Mouse (Mus musculus): Measurements from ENCODE around the gene Rrm2. TPM values are rescaled to one million over a fixed set of nuclear protein-coding genes. Genes with fewer than 3 reads are reported as not detected.

The Rrm2 gene
- 211 and 229 TPM in 2 replicates for polyA plus RNA-seq (2014; fragmentation: Nextera tagmentation; extraction: Ambion mirVana)

DNA sequence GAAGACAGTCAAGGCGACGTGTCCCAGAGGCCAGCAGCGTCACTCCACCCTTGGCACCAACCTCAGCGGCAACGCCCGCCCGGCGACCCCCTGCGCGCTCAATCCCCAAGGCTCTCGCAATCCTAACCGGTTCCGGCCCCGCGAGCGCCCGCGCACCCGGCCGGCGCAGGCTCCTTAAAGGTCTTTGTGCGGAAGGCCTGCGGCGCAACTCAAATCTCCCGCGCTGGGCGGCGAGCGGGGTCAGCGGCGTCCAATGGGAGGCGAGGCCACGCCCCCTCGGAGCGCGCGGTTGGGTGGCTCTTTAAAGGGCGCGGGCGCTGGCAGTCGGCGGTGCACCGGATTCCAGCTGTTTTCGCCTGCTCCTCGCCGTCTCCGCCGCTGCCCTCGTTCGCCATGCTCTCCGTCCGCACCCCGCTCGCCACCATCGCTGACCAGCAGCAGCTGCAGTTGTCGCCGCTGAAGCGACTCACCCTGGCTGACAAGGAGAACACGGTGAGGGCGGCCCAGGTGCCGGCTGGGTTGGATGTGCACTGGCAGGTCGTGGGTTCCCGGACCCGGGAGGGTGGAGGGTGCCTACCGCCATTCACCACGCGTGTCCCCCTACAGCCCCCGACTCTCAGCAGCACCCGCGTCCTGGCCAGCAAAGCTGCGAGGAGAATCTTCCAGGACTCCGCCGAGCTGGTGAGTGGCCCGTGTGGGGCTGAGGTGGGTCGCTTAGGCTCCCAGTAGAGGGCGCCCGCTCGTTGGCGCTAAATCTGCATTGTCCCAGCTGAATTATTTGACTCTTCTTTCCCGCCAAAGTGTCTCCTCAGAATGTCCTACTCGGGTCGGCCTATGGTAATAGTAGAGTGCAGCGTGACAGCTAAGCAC lies at the start of gene Rrm2:
Rrm2 (plus strand) TSS at position 288 of the 870 bp plus-strand sequence.
- WGBS (ENCODE audit: insufficient replicate concordance), result under 1% methylated on average over 83 of the region's 83 CpGs
- Histone ChIP-seq H3K9me3 (replicated peaks; ENCODE audit: control insufficient read depth, low read length) (no peaks in the 10 kb centered on the region), H3K27ac (ENCODE audit: low read depth, low read length) (peak within 1 kb of the TSS; percentile 70; the same call in 1 of the 2 replicates), H3K4me2 (peak within 1 kb of the TSS; percentile 67), H3K4me1 (ENCODE audit: control insufficient read depth, insufficient read depth, low read length) (peaks cover 18% of the 10 kb centered on the region), H3K36me3 (ENCODE audit: control insufficient read depth, insufficient read depth, low read length) (peaks cover 10% of the 10 kb centered on the region), H3K27me3 (ENCODE audit: control insufficient read depth, insufficient read depth, low read length) (no peaks in the 10 kb centered on the region), H3K9ac (ENCODE audit: low read depth, low read length) (peak within 1 kb of the TSS; percentile 84), H3K4me3 (ENCODE audit: low read depth, low read length) (peak within 1 kb of the TSS; percentile 84)
- peak; percentile 90 for ATAC-seq (replicated peaks; ENCODE audit: insufficient number of reproducible peaks, low FRiP score, low TSS enrichment)

DNA sequence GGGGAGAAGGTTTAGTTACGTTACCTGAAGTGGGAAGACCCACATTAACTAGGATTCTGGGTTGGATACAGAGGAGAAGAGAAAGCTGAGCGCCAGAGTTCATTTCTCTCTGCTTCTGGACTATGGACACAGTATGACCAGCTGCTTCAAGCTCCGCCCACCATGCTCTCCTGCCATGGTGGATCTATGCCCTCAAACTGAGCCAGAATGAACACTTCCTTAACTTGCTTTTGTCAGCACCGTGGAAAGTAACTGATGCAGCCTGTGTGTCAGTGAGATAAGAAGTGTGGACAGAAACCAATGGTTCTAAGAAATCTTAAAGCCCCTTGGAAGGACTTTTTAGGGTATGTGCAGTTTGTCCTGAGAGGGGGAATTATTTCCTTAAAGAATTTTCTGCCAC lies 49.0 kb upstream of the Rrm2 start:
- H3K4me2 ChIP-seq, result no peak overlapping the region
- no peak overlapping the region for H3K9ac ChIP-seq (ENCODE audit: low read depth, low read length)
- no peak overlapping the region for H3K27ac ChIP-seq (ENCODE audit: low read depth, low read length)
- H3K9me3 ChIP-seq (replicated peaks; ENCODE audit: control insufficient read depth, low read length), result no peaks in the 10 kb centered on the region
- no peaks in the 10 kb centered on the region for H3K27me3 ChIP-seq (ENCODE audit: control insufficient read depth, insufficient read depth, low read length)
- 76% methylated on average over 4 of the region's 4 CpGs for WGBS (ENCODE audit: insufficient replicate concordance)
- H3K4me1 ChIP-seq (ENCODE audit: control insufficient read depth, insufficient read depth, low read length), result peaks cover 11% of the 10 kb centered on the region; the same call in 1 of the 2 replicates
- no peak overlapping the region for H3K4me3 ChIP-seq (ENCODE audit: low read depth, low read length)
- H3K36me3 ChIP-seq (ENCODE audit: control insufficient read depth, insufficient read depth, low read length), result peaks cover 33% of the 10 kb centered on the region
- no peak for ATAC-seq (replicated peaks; ENCODE audit: insufficient number of reproducible peaks, low FRiP score, low TSS enrichment)

GRCm38 (mm10) chr12:24659923-24660322 lies 48.1 kb upstream of the Rrm2 start:
- Histone ChIP-seq H3K4me1 (ENCODE audit: control insufficient read depth, insufficient read depth, low read length) (peaks cover 11% of the 10 kb centered on the region; the same call in 1 of the 2 replicates), H3K36me3 (ENCODE audit: control insufficient read depth, insufficient read depth, low read length) (peaks cover 28% of the 10 kb centered on the region), H3K27me3 (ENCODE audit: control insufficient read depth, insufficient read depth, low read length) (no peaks in the 10 kb centered on the region), H3K4me3 (ENCODE audit: low read depth, low read length) (no peak overlapping the region), H3K4me2 (no peak overlapping the region), H3K9me3 (replicated peaks; ENCODE audit: control insufficient read depth, low read length) (no peaks in the 10 kb centered on the region), H3K9ac (ENCODE audit: low read depth, low read length) (no peak overlapping the region), H3K27ac (ENCODE audit: low read depth, low read length) (no peak overlapping the region)
- 95% methylated on average over 9 of the region's 9 CpGs for WGBS (ENCODE audit: insufficient replicate concordance)
- no peak for ATAC-seq (replicated peaks; ENCODE audit: insufficient number of reproducible peaks, low FRiP score, low TSS enrichment)

DNA sequence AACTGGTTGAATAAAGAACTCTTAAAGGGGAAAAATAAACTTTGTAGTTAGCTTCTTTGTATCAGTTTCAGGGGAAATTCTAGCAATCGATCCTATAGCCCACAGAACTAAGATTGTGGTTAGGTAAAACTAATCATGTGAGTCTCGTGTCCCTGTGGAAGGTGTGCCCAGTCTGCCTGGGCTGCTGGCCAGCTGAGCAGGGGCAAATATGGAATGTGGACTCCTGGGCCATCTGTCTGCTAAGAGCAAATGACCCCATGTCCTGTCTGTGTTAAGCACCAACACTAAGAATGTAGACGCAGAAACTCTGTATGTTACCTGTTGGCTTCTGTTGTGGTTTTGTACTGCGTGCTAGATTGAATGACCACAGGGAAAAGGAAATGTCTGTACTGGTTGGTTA lies 46.9 kb upstream of the Rrm2 start:
- no peak for ATAC-seq (replicated peaks; ENCODE audit: insufficient number of reproducible peaks, low FRiP score, low TSS enrichment)
- Histone ChIP-seq H3K4me1 (ENCODE audit: control insufficient read depth, insufficient read depth, low read length) (peaks cover 11% of the 10 kb centered on the region; the same call in 1 of the 2 replicates), H3K9ac (ENCODE audit: low read depth, low read length) (no peak overlapping the region), H3K4me3 (ENCODE audit: low read depth, low read length) (no peak overlapping the region), H3K27me3 (ENCODE audit: control insufficient read depth, insufficient read depth, low read length) (no peaks in the 10 kb centered on the region), H3K4me2 (no peak overlapping the region), H3K9me3 (replicated peaks; ENCODE audit: control insufficient read depth, low read length) (no peaks in the 10 kb centered on the region), H3K36me3 (ENCODE audit: control insufficient read depth, insufficient read depth, low read length) (peaks cover 19% of the 10 kb centered on the region; the same call in 1 of the 2 replicates), H3K27ac (ENCODE audit: low read depth, low read length) (no peak overlapping the region)
- WGBS (ENCODE audit: insufficient replicate concordance), result 82% methylated on average over 4 of the region's 4 CpGs

DNA sequence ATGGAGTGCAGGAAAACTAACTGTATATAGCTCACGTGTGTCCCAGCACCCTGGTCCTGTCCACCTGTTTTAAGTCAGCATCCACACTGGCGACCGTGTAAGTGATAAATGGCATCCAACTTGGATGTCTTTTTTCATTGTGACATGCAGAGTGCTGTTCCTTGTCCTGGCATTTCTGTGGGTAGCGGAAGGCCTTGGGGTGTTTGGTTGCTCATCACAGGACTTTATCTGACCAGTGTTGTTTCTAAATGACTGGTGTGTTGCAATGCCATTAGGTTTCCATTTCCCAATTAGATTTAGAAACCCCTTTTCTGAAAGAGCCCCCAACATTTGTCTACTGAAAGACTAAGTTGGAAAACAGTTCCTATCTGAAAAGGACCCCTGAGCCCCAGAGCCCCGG lies 45.9 kb upstream of the Rrm2 start:
- peaks cover 10% of the 10 kb centered on the region; the same call in 1 of the 2 replicates for H3K36me3 ChIP-seq (ENCODE audit: control insufficient read depth, insufficient read depth, low read length)
- WGBS (ENCODE audit: insufficient replicate concordance), result 83% methylated on average over 5 of the region's 5 CpGs
- H3K4me2 ChIP-seq, result no peak overlapping the region
- H3K27me3 ChIP-seq (ENCODE audit: control insufficient read depth, insufficient read depth, low read length), result no peaks in the 10 kb centered on the region
- H3K4me3 ChIP-seq (ENCODE audit: low read depth, low read length), result no peak overlapping the region
- H3K27ac ChIP-seq (ENCODE audit: low read depth, low read length), result no peak overlapping the region
- no peak overlapping the region for H3K9ac ChIP-seq (ENCODE audit: low read depth, low read length)
- no peaks in the 10 kb centered on the region for H3K9me3 ChIP-seq (replicated peaks; ENCODE audit: control insufficient read depth, low read length)
- H3K4me1 ChIP-seq (ENCODE audit: control insufficient read depth, insufficient read depth, low read length), result peaks cover 7% of the 10 kb centered on the region; the same call in 1 of the 2 replicates
- ATAC-seq (replicated peaks; ENCODE audit: insufficient number of reproducible peaks, low FRiP score, low TSS enrichment), result no peak

DNA sequence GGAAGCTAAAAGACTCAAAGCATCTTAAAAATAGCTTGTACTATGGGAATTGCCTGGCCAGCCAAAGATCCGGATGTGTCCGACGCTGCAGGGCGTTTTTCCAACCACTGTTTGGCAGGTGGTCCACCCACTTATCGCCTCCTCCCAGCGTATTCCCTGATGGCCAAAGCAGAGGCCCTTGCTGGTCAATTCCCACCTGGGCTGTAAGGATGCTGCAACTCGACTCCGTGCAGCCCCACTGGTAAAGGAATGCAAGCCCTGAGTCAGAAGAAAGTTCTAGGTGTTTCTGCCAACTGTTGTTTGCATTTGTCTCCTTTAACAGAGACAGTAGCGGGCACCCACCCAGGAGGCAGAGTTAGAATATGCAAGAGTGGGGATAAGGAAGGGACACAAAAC lies 27.9 kb upstream of the Rrm2 start:
- 0 out of 2 replicates have a peak overlapping the region, but pooled peaks have one; percentile 61 for H3K9ac ChIP-seq (ENCODE audit: low read depth, low read length)
- peak overlapping the region; percentile 59 for H3K4me3 ChIP-seq (ENCODE audit: low read depth, low read length)
- 10% methylated on average over 9 of the region's 9 CpGs for WGBS (ENCODE audit: insufficient replicate concordance)
- no peak overlapping the region for H3K27ac ChIP-seq (ENCODE audit: low read depth, low read length)
- no peaks in the 10 kb centered on the region for H3K9me3 ChIP-seq (replicated peaks; ENCODE audit: control insufficient read depth, low read length)
- peak overlapping the region; percentile 96 for H3K4me2 ChIP-seq
- H3K4me1 ChIP-seq (ENCODE audit: control insufficient read depth, insufficient read depth, low read length), result peaks cover 8% of the 10 kb centered on the region; the same call in 1 of the 2 replicates
- H3K27me3 ChIP-seq (ENCODE audit: control insufficient read depth, insufficient read depth, low read length), result peaks cover 40% of the 10 kb centered on the region
- no peaks in the 10 kb centered on the region for H3K36me3 ChIP-seq (ENCODE audit: control insufficient read depth, insufficient read depth, low read length)
- ATAC-seq (replicated peaks; ENCODE audit: insufficient number of reproducible peaks, low FRiP score, low TSS enrichment), result no peak

DNA sequence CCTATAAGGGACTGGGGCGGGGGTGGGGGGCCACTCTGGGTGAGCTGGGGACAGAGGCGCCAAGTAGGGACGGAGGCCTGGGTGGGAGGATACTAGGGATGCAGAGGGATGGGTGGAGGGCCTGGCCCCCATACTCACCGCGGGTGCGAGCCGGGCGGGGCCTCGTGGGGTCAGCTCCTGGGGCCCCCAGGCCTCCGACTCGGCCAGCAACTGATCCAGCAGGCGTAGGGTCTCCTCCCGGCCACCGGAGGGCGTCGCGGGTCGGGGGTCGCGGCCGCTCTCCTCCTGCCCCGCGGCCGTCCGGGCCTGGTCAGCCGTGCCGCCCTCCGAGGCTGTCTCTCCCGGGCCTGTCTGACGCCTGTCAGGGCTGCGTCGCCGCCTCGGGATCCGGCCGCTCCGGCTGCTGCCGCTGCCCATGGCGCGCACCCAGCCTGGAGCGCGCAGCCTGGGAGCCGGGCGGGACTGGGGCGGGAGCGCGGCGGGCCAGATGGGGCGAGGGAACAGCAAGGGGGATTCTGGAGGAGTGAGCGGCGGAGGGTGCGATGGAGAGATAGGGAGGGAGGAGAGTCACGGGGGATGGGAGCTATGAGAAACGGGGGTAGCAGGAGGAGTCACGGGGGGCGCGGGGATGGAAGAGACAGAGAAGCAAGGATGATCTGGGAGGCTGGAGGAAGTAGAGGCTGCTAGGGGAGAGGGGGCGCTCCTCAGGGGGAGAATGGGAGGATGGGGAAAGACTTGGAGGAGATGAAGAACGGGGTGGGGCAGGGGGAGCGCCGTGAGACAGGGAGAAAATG lies 27.4 kb upstream of the Rrm2 start:
- Histone ChIP-seq H3K9ac (ENCODE audit: low read depth, low read length) (peak overlapping the region; percentile 61; the same call in 1 of the 2 replicates), H3K27ac (ENCODE audit: low read depth, low read length) (no peak overlapping the region), H3K4me3 (ENCODE audit: low read depth, low read length) (peak overlapping the region; percentile 59), H3K4me2 (peak overlapping the region; percentile 96), H3K9me3 (replicated peaks; ENCODE audit: control insufficient read depth, low read length) (no peaks in the 10 kb centered on the region), H3K36me3 (ENCODE audit: control insufficient read depth, insufficient read depth, low read length) (no peaks in the 10 kb centered on the region), H3K4me1 (ENCODE audit: control insufficient read depth, insufficient read depth, low read length) (peaks cover 8% of the 10 kb centered on the region; the same call in 1 of the 2 replicates), H3K27me3 (ENCODE audit: control insufficient read depth, insufficient read depth, low read length) (peaks cover 43% of the 10 kb centered on the region)
- 2% methylated on average over 56 of the region's 61 CpGs for WGBS (ENCODE audit: insufficient replicate concordance)
- 0 out of 2 replicates have a peak, but pooled peaks have one; percentile 29 for ATAC-seq (replicated peaks; ENCODE audit: insufficient number of reproducible peaks, low FRiP score, low TSS enrichment)

DNA sequence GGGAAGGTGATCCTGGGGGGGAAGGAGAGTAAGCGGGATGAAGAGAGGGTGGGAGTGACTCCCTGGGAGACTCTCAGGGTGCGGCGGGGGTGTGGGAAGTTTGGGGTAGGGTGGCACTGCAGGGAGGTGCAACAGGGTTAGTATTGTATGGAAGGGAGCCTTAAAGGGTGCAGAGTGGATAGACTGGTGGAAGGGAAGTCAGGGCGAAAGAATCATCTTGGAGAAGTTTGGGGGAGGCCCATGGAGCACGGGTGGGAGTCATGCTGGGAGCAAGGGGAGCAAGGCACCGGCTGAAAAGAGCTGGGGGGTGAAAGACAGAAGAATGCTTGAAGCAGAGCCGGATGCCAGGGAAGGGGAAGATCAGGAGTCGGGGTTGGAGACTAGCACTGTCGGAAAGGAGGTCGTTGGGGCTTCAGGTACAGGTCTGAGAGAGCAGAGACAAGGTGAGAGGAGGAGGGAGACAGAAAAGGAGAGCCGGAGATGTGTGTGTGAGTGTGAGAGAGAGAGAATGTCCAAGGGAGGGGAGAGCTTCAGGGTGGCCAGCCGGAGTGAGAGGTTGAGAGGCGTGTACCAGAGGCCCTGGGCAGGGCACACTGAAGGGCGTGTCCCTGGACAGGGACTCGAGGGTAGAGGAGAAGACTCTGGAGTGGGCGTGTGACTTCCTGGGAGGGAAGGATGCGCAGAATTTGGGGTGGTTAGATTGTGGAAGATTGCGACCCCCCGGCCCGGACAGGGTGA lies 26.6 kb upstream of the Rrm2 start, which contains the start of gene Cys1:
Cys1 (minus strand) TSS at position 528 of the 738 bp plus-strand sequence.
- Histone ChIP-seq H3K4me3 (ENCODE audit: low read depth, low read length) (peak within 1 kb of the TSS; percentile 59), H3K9me3 (replicated peaks; ENCODE audit: control insufficient read depth, low read length) (no peaks in the 10 kb centered on the region), H3K36me3 (ENCODE audit: control insufficient read depth, insufficient read depth, low read length) (no peaks in the 10 kb centered on the region), H3K9ac (ENCODE audit: low read depth, low read length) (peak within 1 kb of the TSS; percentile 61; the same call in 1 of the 2 replicates), H3K4me1 (ENCODE audit: control insufficient read depth, insufficient read depth, low read length) (peaks cover 8% of the 10 kb centered on the region; the same call in 1 of the 2 replicates), H3K4me2 (peak within 1 kb of the TSS; percentile 96), H3K27ac (ENCODE audit: low read depth, low read length) (no peak within 1 kb of the TSS), H3K27me3 (ENCODE audit: control insufficient read depth, insufficient read depth, low read length) (peaks cover 47% of the 10 kb centered on the region)
- no peak for ATAC-seq (replicated peaks; ENCODE audit: insufficient number of reproducible peaks, low FRiP score, low TSS enrichment)
- 3% methylated on average over 20 of the region's 20 CpGs for WGBS (ENCODE audit: insufficient replicate concordance)

Data from heart, embryonic 11.5 days (tissue).